Mouse (Mus musculus) myocyte (in vitro differentiated cells): ENCODE data around the gene Spata33. TPM values are rescaled to one million over a fixed set of nuclear protein-coding genes. Genes with fewer than 3 reads are reported as not detected.
"Not testable (repeated sequence)": the region's sequence is repeated elsewhere in the genome, so short reads cannot be mapped to it uniquely, and the experiment has no call there.

Experiments
- H3K27me3 ChIP-seq: one replicate; pipeline ENCODE4 v1.6.1; 2011; ENCODE audit not compliant: control insufficient read depth, insufficient read depth, insufficient read length
- H3K36me3 ChIP-seq: one replicate; pipeline ENCODE4 v1.6.1; 2011; ENCODE audit not compliant: control insufficient read depth, insufficient read depth
- H3K4me2 ChIP-seq: one replicate; pipeline ENCODE4 v1.6.1; 2011; ENCODE audit warnings: low read depth, control low read depth
- H3K4me3 ChIP-seq: one replicate; pipeline ENCODE4 v1.5.1; 2011; ENCODE audit warnings: mild to moderate bottlenecking, control low read depth, moderate library complexity
- H3K79me2 ChIP-seq: one replicate; pipeline ENCODE4 v1.6.1; 2011; ENCODE audit not compliant: control insufficient read depth, insufficient read depth
- H3ac ChIP-seq: one replicate; pipeline ENCODE4 v1.6.1; 2011; ENCODE audit not compliant: control insufficient read depth, insufficient read length
- CEBPB ChIP-seq: IDR thresholded peaks from 2 replicates; pipeline ENCODE4 v1.6.1; 2011; ENCODE audit warnings: mild to moderate bottlenecking, moderate library complexity; ENCODE audit not compliant: poor library complexity, insufficient read depth, severe bottlenecking
- E2F4 ChIP-seq: IDR thresholded peaks from one replicate; pipeline ENCODE4 v1.6.1; 2011; ENCODE audit warnings: mild to moderate bottlenecking, control low read depth, moderate library complexity; ENCODE audit not compliant: insufficient read depth
- MAX ChIP-seq: IDR thresholded peaks from one replicate; pipeline ENCODE4 v1.6.1; 2011; ENCODE audit warnings: low read depth, mild to moderate bottlenecking, control low read depth
- MYOD1 ChIP-seq, 3 experiments: IDR thresholded peaks; one replicate each; pipeline ENCODE4 v1.6.1; 2011; ENCODE audit warnings: control low read depth in 2 of 3, low read depth in 2 of 3, mild to moderate bottlenecking in 2 of 3, moderate library complexity in 1 of 3; ENCODE audit not compliant: insufficient read length in 2 of 3, control insufficient read depth in 1 of 3
- MYOG ChIP-seq, 3 experiments: IDR thresholded peaks; one replicate each; pipeline ENCODE4 v1.6.1; 2011; ENCODE audit warnings: control low read depth in 2 of 3, low read depth in 2 of 3, mild to moderate bottlenecking in 2 of 3; ENCODE audit not compliant: insufficient read length in 2 of 3, control insufficient read depth in 1 of 3, insufficient read depth in 1 of 3
- POLR2A ChIP-seq: IDR thresholded peaks from one replicate; pipeline ENCODE4 v1.6.1; 2011; ENCODE audit warnings: low read depth, mild to moderate bottlenecking, control low read depth, moderate library complexity; ENCODE audit not compliant: insufficient read length
- POLR2AphosphoS2 ChIP-seq: IDR thresholded peaks from one replicate; pipeline ENCODE4 v1.6.1; 2011; ENCODE audit warnings: low read depth, control low read depth; ENCODE audit not compliant: insufficient read length
- REST ChIP-seq: IDR thresholded peaks from one replicate; pipeline ENCODE4 v1.6.1; 2011; ENCODE audit warnings: mild to moderate bottlenecking, control low read depth, moderate library complexity; ENCODE audit not compliant: insufficient read depth, insufficient read length
- SRF ChIP-seq: IDR thresholded peaks from one replicate; pipeline ENCODE4 v1.6.1; 2011; ENCODE audit warnings: low read depth; ENCODE audit not compliant: control insufficient read depth, insufficient read length
- TCF12 ChIP-seq: IDR thresholded peaks from one replicate; pipeline ENCODE4 v1.6.1; 2011; ENCODE audit warnings: mild to moderate bottlenecking, control low read depth; ENCODE audit not compliant: poor library complexity, insufficient read depth, severe bottlenecking
- TCF3 ChIP-seq: IDR thresholded peaks from one replicate; pipeline ENCODE4 v1.6.1; 2011; ENCODE audit warnings: low read depth, control low read depth; ENCODE audit not compliant: insufficient read length
- USF1 ChIP-seq: IDR thresholded peaks from one replicate; pipeline ENCODE4 v1.6.1; 2011; ENCODE audit warnings: low read depth, mild to moderate bottlenecking, control low read depth, moderate library complexity
- polyA plus RNA-seq: library from polyadenylated mRNA; unstranded; fragments of >200 nt; fragmentation: generic; extraction: Trizol; gene quantifications from one replicate; pipeline ENCODE4 v1.2.1, GENCODE M21; 2012; ENCODE audit warnings: missing spikeins

Gene Spata33
- polyA plus RNA-seq, 1 experiment: 2.5 TPM

GRCm38 (mm10) chr8:123220917-123221316, 8.3 kb downstream of the Spata33 start:
- Histone ChIP-seq H3ac (no peak overlapping the region), H3K36me3 (no peaks in the 10 kb centered on the region), H3K79me2 (peaks cover 6% of the 10 kb centered on the region), H3K4me3 (no peak overlapping the region), H3K27me3 (no peaks in the 10 kb centered on the region), H3K4me2 (peak overlapping the region; percentile 48)
- no peak for TF ChIP-seq TCF3
- TF ChIP-seq USF1: no peak
- no peak for TF ChIP-seq REST
- no peak for TF ChIP-seq TCF12
- no peak for TF ChIP-seq MYOD1 (IDR thresholded peaks at IDR 0.05; ENCODE audit: control insufficient read depth in 1 of 3, insufficient read length in 2 of 3, low read depth in 2 of 3)
- no peak for TF ChIP-seq E2F4
- no peak for TF ChIP-seq MYOG (IDR thresholded peaks at IDR 0.05; ENCODE audit: control insufficient read depth in 1 of 3, insufficient read depth in 1 of 3, insufficient read length in 2 of 3, low read depth in 2 of 3)
- no peak for TF ChIP-seq POLR2AphosphoS2
- no peak for TF ChIP-seq POLR2A

- H3K4me3 ChIP-seq: peak within 1 kb of the TSS; percentile 85
- TF ChIP-seq SRF (peak; percentile 70), USF1 (no peak), MYOG (IDR thresholded peaks at IDR 0.05; ENCODE audit: control insufficient read depth in 1 of 3, insufficient read depth in 1 of 3, insufficient read length in 2 of 3, low read depth in 2 of 3) (peak in 1 of 3 experiments; percentile 9), TCF12 (no peak), REST (no peak), E2F4 (no peak), POLR2A (peak; percentile 99), CEBPB (no peak), POLR2AphosphoS2 (peak; percentile 98), MYOD1 (IDR thresholded peaks at IDR 0.05; ENCODE audit: control insufficient read depth in 1 of 3, insufficient read length in 2 of 3, low read depth in 2 of 3) (peak in 1 of 3 experiments; percentile 1), MAX (no peak)
- peak within 1 kb of the TSS; percentile 29 for H3ac ChIP-seq
- H3K36me3 ChIP-seq: no peaks in the 10 kb centered on the region
- peak within 1 kb of the TSS; percentile 100 for H3K4me2 ChIP-seq
- H3K27me3 ChIP-seq: no peaks in the 10 kb centered on the region
- peaks cover 6% of the 10 kb centered on the region for H3K79me2 ChIP-seq
Measured at GRCm38 (mm10) chr8:123224278-123225266, 11.9 kb downstream of the Spata33 start, which contains the start of gene Cdk10. Cdk10 (plus strand) TSS chr8:123224842.

- H3ac ChIP-seq: no peak overlapping the region
- no peak overlapping the region for H3K4me2 ChIP-seq
- no peak overlapping the region for H3K4me3 ChIP-seq
- no peaks in the 10 kb centered on the region for H3K27me3 ChIP-seq
- no peak for TF ChIP-seq REST
- no peak for TF ChIP-seq POLR2A
- no peak for TF ChIP-seq USF1
- no peak for TF ChIP-seq SRF
- TF ChIP-seq TCF3: no peak
- no peak for TF ChIP-seq TCF12
- TF ChIP-seq MYOG (IDR thresholded peaks at IDR 0.05; ENCODE audit: control insufficient read depth in 1 of 3, insufficient read depth in 1 of 3, insufficient read length in 2 of 3, low read depth in 2 of 3): no peak
- no peak for TF ChIP-seq POLR2AphosphoS2
- TF ChIP-seq CEBPB: no peak
- H3K79me2 ChIP-seq: peaks cover 6% of the 10 kb centered on the region
- no peaks in the 10 kb centered on the region for H3K36me3 ChIP-seq
Measured at GRCm38 (mm10) chr8:123228416-123228815, 15.8 kb downstream of the Spata33 start.

GRCm38 (mm10) chr8:123230326-123230725, 17.7 kb downstream of the Spata33 start:
- not testable (repeated sequence) for H3K4me3 ChIP-seq, H3ac ChIP-seq, H3K27me3 ChIP-seq, H3K36me3 ChIP-seq, H3K79me2 ChIP-seq, H3K4me2 ChIP-seq

- Histone ChIP-seq H3K4me2 (no peak overlapping the region), H3K36me3 (no peaks in the 10 kb centered on the region), H3ac (no peak overlapping the region), H3K4me3 (no peak overlapping the region), H3K79me2 (no peaks in the 10 kb centered on the region), H3K27me3 (no peaks in the 10 kb centered on the region)
- TF ChIP-seq E2F4 (no peak), TCF3 (no peak), MAX (no peak), TCF12 (no peak), CEBPB (no peak), POLR2AphosphoS2 (no peak), POLR2A (no peak)
Measured at GRCm38 (mm10) chr8:123231742-123232141, 19.1 kb downstream of the Spata33 start.
